Mouse (Mus musculus): Measurements from ENCODE around the gene 4921501E09Rik. TPM values are rescaled to one million over a fixed set of nuclear protein-coding genes. Genes with fewer than 3 reads are reported as not detected.

4921501E09Rik gene
- polyA plus RNA-seq (2012; rRNA removed): not detected in 2 replicates

GRCm38 (mm10) chr17:33067958-33068357 is at the start of gene 4921501E09Rik:
4921501E09Rik (minus strand) TSS chr17:33068058.

GRCm38 (mm10) chr17:33089220-33089949 is 21.5 kb upstream of the 4921501E09Rik start, which contains the start of gene Zfp563:
Zfp563 (plus strand) TSS chr17:33089310.

GRCm38 (mm10) chr17:33032900-33033891 is 34.7 kb downstream of the 4921501E09Rik start, which contains the start of gene Zfp763:
Zfp763 (minus strand) TSS chr17:33033402.

Other genes starting within 250 kb of the 4921501E09Rik start
- gene Zfp799, start 237.8 kb downstream of the 4921501E09Rik start, polyA plus RNA-seq (2012; rRNA removed): 1.0 TPM in 2 replicates
- gene Zfp870, start 176.4 kb downstream of the 4921501E09Rik start, polyA plus RNA-seq (2012; rRNA removed): 0.90 and 0.93 TPM in 2 replicates
- gene Cyp4f14, start 150.7 kb downstream of the 4921501E09Rik start, polyA plus RNA-seq (2012; rRNA removed): not detected in 2 replicates
- 3.7 and 3.9 TPM in 2 replicates for gene Cyp4f13, start 120.7 kb downstream of the 4921501E09Rik start, polyA plus RNA-seq (2012; rRNA removed)
- gene Zfp472, start 102.2 kb downstream of the 4921501E09Rik start, polyA plus RNA-seq (2012; rRNA removed): 2.7 and 3.1 TPM in 2 replicates
- 1.9 and 2.1 TPM in 2 replicates for gene Zfp952, start 74.9 kb downstream of the 4921501E09Rik start, polyA plus RNA-seq (2012; rRNA removed)
- 1.3 and 1.5 TPM in 2 replicates for gene Zfp763, start 34.7 kb downstream of the 4921501E09Rik start, polyA plus RNA-seq (2012; rRNA removed)
- gene Zfp563, start 21.3 kb upstream of the 4921501E09Rik start, polyA plus RNA-seq (2012; rRNA removed): 0.67 and 0.91 TPM in 2 replicates
- gene Morc2b, start 71.6 kb upstream of the 4921501E09Rik start, polyA plus RNA-seq (2012; rRNA removed): not detected in 2 replicates
- gene Olfr55, start 100.4 kb upstream of the 4921501E09Rik start, polyA plus RNA-seq (2012; rRNA removed): not detected in 2 replicates
- not detected in 2 replicates for gene Olfr239, start 123.2 kb upstream of the 4921501E09Rik start, polyA plus RNA-seq (2012; rRNA removed)
- 0.01 and 0.02 TPM in 2 replicates for gene Olfr1564, start 153.6 kb upstream of the 4921501E09Rik start, polyA plus RNA-seq (2012; rRNA removed)
- gene Zfp955a, start 187.1 kb upstream of the 4921501E09Rik start, polyA plus RNA-seq (2012; rRNA removed): 2.1 and 2.3 TPM in 2 replicates
- gene Olfr63, start 196.6 kb upstream of the 4921501E09Rik start, polyA plus RNA-seq (2012; rRNA removed): not detected in 2 replicates
- gene Zfp955b, start 221.5 kb upstream of the 4921501E09Rik start, polyA plus RNA-seq (2012; rRNA removed): 1.7 and 1.8 TPM in 2 replicates